Mouse (Mus musculus) midbrain, embryonic 11.5 days (tissue): ENCODE data around the gene Il31. TPM values are rescaled to one million over a fixed set of nuclear protein-coding genes. Genes with fewer than 3 reads are reported as not detected.

ENCODE experiments used
- ATAC-seq: fragments of 200-750 bp; cut with Nextera tagmentation; 2 replicates; pipeline ENCODE4 v1.8.0; 2017; ENCODE audit warnings: moderate TSS enrichment, moderate library complexity; ENCODE audit not compliant: low FRiP score
- DNase-seq: peaks from one replicate; pipeline ENCODE4 v3.0.0; 2015; ENCODE audit warnings: low spot score; ENCODE audit errors: missing footprints
- H3K27ac ChIP-seq: fragments of 300-500 bp; sonication (generic); 2 replicates; pipeline ENCODE4 v1.5.1; 2014; ENCODE audit warnings: low read depth, low read length
- H3K27me3 ChIP-seq: fragments of 300-500 bp; sonication (generic); 2 replicates; pipeline ENCODE4 v1.6.1; 2014; ENCODE audit warnings: mild to moderate bottlenecking, low read length, moderate library complexity, mixed read lengths; ENCODE audit not compliant: control insufficient read depth, insufficient read depth
- H3K36me3 ChIP-seq: fragments of 300-500 bp; sonication (generic); 2 replicates; pipeline ENCODE4 v1.6.1; 2014; ENCODE audit warnings: mild to moderate bottlenecking, low read length, moderate library complexity, mixed read lengths; ENCODE audit not compliant: control insufficient read depth, insufficient read depth
- H3K4me1 ChIP-seq: fragments of 300-500 bp; sonication (generic); 2 replicates; pipeline ENCODE4 v1.6.1; 2014; ENCODE audit warnings: low read length; ENCODE audit not compliant: control insufficient read depth, insufficient read depth
- H3K4me2 ChIP-seq: fragments of 300-500 bp; sonication (generic); 2 replicates; pipeline ENCODE4 v1.6.1; 2014; ENCODE audit warnings: mild to moderate bottlenecking, moderate library complexity
- H3K4me3 ChIP-seq: fragments of 300-500 bp; sonication (generic); 2 replicates; pipeline ENCODE4 v1.5.1; 2014; ENCODE audit warnings: low read depth, low read length
- H3K9ac ChIP-seq: fragments of 300-500 bp; sonication (generic); 2 replicates; pipeline ENCODE4 v1.6.1; 2014; ENCODE audit warnings: low read length
- H3K9me3 ChIP-seq: fragments of 300-500 bp; sonication (generic); 2 replicates; pipeline ENCODE4 v1.6.1; 2016; ENCODE audit warnings: low read length; ENCODE audit not compliant: control insufficient read depth
- WGBS: fragments of 180-500 bp; shearing (Covaris S2); extraction: QIAGEN DNeasy Blood & Tissue Kit; methylation state at CpG from one replicate; pipeline ENCODE4 v1.1.7; 2014; 5-methylcytosine and 5-hydroxymethylcytosine counted together
- polyA plus RNA-seq: library from polyadenylated mRNA; unstranded; fragments of >200 nt; fragmentation: Nextera tagmentation; extraction: Ambion mirVana; gene quantifications from 2 replicates; pipeline ENCODE4 v1.2.1, GENCODE M21; 2014

The Il31 gene
- polyA plus RNA-seq, 1 experiment from 2014 or later = not detected

DNA sequence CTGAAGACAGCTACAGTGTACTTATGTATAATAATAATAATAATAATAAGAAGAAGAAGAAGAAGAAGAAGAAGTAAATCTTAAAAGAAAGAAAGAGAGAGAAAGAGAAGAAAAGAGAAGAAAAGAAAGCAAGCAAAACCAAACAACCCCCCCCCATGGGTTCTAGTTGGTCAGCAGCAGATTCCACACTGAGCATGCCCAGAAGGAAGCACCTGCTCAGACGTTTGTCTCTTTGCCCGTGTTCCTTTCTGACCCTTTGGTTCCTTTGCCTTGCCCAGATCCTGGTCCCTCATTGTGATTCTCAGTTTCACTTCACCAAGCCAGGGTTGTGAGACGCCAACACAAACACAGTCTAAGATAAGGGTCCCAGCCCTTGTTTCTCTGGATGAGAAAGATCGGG lies 12.7 kb upstream of the Il31 start:
- peak; percentile 37 for DNase-seq
- Histone ChIP-seq H3K27ac (no peak overlapping the region), H3K27me3 (peaks cover 3% of the 10 kb centered on the region; the same call in 1 of the 2 replicates), H3K4me3 (no peak overlapping the region), H3K9ac (no peak overlapping the region), H3K9me3 (no peaks in the 10 kb centered on the region), H3K4me1 (peaks cover 3% of the 10 kb centered on the region; the same call in 1 of the 2 replicates), H3K36me3 (no peaks in the 10 kb centered on the region), H3K4me2 (no peak overlapping the region)
- ATAC-seq = no peak
- WGBS = 88% methylated on average over 4 of the region's 4 CpGs

- peak; percentile 88 for DNase-seq
- WGBS = 40% methylated on average over 4 of the region's 4 CpGs
- ATAC-seq = no peak
Measured at GRCm38 (mm10) chr5:123499717-123500116, 10.4 kb upstream of the Il31 start.

DNA sequence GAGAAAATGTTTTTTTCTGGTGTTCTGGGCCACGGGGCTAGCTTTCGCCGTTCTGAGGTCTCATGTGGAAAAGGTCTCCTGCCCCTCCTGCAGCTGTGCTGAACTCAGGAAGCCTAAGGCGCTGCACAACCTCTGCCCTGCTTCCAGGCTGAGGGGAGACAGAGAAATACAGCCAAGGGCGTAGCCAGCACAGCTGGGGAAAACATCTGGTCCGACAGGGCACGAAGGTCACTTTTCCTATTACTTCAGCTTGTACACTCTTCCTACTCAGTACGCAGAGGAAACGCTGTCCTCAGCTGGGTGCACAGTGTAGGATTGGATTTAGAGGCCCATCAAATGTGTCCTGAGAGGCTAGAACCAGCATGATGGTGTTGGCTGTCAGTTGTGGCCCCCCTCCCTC lies 646 bp upstream of the Il31 start:
- no peaks in the 10 kb centered on the region for H3K27me3 ChIP-seq
- H3K9me3 ChIP-seq = no peaks in the 10 kb centered on the region
- H3K4me3 ChIP-seq = no peak overlapping the region
- H3K9ac ChIP-seq = no peak overlapping the region
- WGBS = 63% methylated on average over 9 of the region's 9 CpGs
- DNase-seq (peak; percentile 83), ATAC-seq (no peak)
- no peak overlapping the region for H3K4me2 ChIP-seq
- H3K27ac ChIP-seq = no peak overlapping the region
- H3K36me3 ChIP-seq = no peaks in the 10 kb centered on the region
- no peaks in the 10 kb centered on the region for H3K4me1 ChIP-seq

More at GRCm38 (mm10) chr5:123499717-123500116, 10.4 kb upstream of the Il31 start:
- H3K4me1 ChIP-seq = peaks cover 3% of the 10 kb centered on the region; the same call in 1 of the 2 replicates
- no peaks in the 10 kb centered on the region for H3K9me3 ChIP-seq
- H3K27ac ChIP-seq = no peak overlapping the region
- H3K9ac ChIP-seq = no peak overlapping the region
- no peak overlapping the region for H3K4me3 ChIP-seq
- H3K4me2 ChIP-seq = no peak overlapping the region
- H3K27me3 ChIP-seq = peaks cover 3% of the 10 kb centered on the region; the same call in 1 of the 2 replicates
- H3K36me3 ChIP-seq = no peaks in the 10 kb centered on the region

DNA sequence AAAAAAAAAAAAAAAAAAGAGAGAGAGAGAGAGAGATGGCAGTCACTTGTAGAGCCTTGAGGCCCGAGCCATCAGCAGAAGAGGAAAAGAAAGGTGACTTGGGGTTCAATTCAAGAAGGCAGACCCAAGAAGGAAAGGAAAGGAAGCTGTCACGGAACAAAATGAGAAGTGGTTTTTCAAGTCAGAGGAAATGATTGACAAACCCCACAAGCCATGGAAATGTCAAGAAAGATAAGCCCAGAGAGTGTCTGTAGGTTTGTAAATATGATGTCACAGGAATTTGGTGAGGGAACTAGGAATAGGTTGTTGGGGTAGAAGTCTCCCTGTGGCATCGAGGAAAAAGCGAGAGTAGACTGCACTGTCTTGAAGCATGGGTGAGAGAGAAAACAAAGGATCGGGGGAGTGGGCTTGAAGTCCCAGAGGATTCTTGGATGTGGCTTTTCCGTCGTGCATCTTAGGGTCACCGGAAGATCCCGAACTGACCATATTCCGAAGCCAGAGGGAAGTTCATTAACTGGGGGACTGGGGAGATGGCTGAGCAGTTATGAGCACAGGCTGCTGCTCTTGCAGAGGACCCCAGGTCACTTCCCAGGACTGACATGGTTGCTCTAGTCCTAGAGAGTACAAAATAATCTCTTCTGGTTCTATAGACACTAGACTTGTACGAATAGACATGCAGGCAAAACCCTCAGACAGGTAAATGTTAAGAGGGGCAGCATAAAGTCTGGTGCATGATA lies 1.5 kb downstream of the Il31 start:
- no peaks in the 10 kb centered on the region for H3K27me3 ChIP-seq
- H3K27ac ChIP-seq = no peak overlapping the region
- 83% methylated on average over 11 of the region's 11 CpGs for WGBS
- H3K4me1 ChIP-seq = no peaks in the 10 kb centered on the region
- no peak overlapping the region for H3K4me2 ChIP-seq
- H3K9me3 ChIP-seq = no peaks in the 10 kb centered on the region
- no peaks in the 10 kb centered on the region for H3K36me3 ChIP-seq
- no peak overlapping the region for H3K9ac ChIP-seq
- H3K4me3 ChIP-seq = no peak overlapping the region
- ATAC-seq = no peak
- peak; percentile 68 for DNase-seq

DNA sequence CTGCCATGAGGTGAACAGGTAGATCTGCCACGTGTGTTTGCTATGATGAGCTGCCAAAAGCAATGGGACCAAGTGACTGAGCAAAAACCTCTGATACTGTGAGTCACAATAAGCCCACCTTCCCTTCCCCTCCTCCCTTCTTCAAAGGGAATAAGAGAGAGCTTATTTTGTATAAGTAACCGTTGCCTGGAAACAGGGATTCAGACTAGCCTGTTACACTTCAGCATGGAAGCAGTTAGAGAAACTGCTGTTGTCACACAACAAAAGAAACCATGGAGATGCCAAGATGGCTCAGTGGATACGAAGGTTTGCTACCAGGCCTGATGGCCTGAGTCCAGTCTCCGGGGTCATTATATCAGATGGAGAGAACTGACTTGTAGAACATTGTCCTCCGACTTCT lies 15.5 kb downstream of the Il31 start:
- Histone ChIP-seq H3K4me1 (no peaks in the 10 kb centered on the region), H3K36me3 (no peaks in the 10 kb centered on the region), H3K9me3 (no peaks in the 10 kb centered on the region), H3K4me2 (no peak overlapping the region), H3K27ac (no peak overlapping the region), H3K27me3 (no peaks in the 10 kb centered on the region), H3K9ac (no peak overlapping the region), H3K4me3 (no peak overlapping the region)
- 72% methylated on average over 5 of the region's 5 CpGs for WGBS
- DNase-seq (peak; percentile 6), ATAC-seq (no peak)

- Histone ChIP-seq H3K36me3 (no peaks in the 10 kb centered on the region), H3K4me1 (no peaks in the 10 kb centered on the region), H3K4me2 (no peak overlapping the region), H3K9me3 (no peaks in the 10 kb centered on the region), H3K27me3 (no peaks in the 10 kb centered on the region), H3K27ac (no peak overlapping the region), H3K9ac (no peak overlapping the region), H3K4me3 (no peak overlapping the region)
- peak; percentile 85 for DNase-seq
- 66% methylated on average over 10 of the region's 10 CpGs for WGBS
- ATAC-seq = no peak
Measured at GRCm38 (mm10) chr5:123470784-123471400, 18.4 kb downstream of the Il31 start.

DNA sequence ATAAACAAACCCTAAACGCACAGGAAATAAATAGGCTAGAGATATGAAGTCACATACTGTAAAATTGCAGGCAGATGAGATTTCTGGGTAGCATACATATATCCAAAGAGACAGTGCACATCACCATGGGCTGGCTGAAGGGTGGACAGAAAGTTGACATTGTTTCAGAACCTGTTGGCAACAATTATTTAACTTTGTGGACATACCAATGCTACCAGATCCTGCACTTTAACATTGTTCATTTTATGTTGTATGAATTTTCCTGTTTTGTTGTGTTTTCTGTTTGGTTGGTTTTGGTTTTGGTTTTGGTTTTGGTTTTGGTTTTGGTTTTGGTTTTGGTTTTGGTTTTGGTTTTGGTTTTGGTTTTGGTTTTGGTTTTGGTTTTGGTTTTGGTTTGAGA lies 24.7 kb downstream of the Il31 start:
- DNase-seq (peak; percentile 74), ATAC-seq (no peak)
- H3K36me3 ChIP-seq = no peaks in the 10 kb centered on the region
- no peaks in the 10 kb centered on the region for H3K9me3 ChIP-seq
- 89% methylated on average over 1 of the region's 1 CpGs for WGBS
- H3K4me1 ChIP-seq = no peaks in the 10 kb centered on the region
- no peak overlapping the region for H3K4me3 ChIP-seq
- no peak overlapping the region for H3K9ac ChIP-seq
- H3K4me2 ChIP-seq = no peak overlapping the region
- no peak overlapping the region for H3K27ac ChIP-seq
- no peaks in the 10 kb centered on the region for H3K27me3 ChIP-seq

DNA sequence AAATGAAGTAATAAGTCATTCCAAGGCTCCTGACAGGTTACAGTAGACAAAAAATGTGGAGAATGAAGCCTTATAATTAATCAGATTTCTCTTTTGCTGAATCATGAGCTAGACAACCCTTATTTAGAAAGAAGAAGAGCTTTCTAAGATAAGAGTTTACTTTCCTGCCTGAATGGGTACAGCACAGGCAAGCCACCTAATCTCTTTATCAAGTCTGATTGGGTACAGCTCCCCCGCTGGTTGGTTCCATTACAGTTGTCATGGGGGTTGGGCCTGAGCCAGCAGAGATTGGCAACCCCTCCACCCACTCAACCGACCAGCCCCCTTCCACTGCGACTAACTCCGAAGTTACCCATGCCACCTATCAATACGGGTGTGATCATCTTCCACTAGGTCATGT lies 27.9 kb downstream of the Il31 start:
- DNase-seq (peak; percentile 78), ATAC-seq (no peak)
- Histone ChIP-seq H3K9ac (no peak overlapping the region), H3K27ac (no peak overlapping the region), H3K36me3 (no peaks in the 10 kb centered on the region), H3K27me3 (no peaks in the 10 kb centered on the region), H3K9me3 (no peaks in the 10 kb centered on the region), H3K4me2 (no peak overlapping the region), H3K4me1 (no peaks in the 10 kb centered on the region), H3K4me3 (no peak overlapping the region)
- WGBS = 56% methylated on average over 5 of the region's 5 CpGs

DNA sequence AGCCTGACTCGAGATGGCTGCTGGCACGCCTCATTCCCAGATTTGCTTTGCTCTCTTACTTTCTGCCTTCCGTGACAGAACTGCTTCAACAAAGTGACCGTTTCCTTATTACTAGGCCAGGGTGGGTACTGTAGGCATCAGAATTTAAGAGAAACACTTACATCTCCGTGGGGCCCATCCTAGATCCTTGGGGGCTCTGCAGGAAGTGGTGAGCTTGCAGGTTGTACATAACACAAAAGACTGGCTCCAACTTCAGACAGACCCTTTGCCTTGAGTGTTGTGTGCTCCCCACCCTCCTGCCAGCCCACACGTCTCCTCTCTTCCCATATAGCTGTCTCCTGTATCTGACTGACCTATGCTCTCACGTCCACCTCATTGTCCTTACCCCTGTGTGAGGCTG lies 37.4 kb downstream of the Il31 start:
- no peak overlapping the region for H3K4me3 ChIP-seq
- H3K36me3 ChIP-seq = peaks cover 16% of the 10 kb centered on the region
- H3K27me3 ChIP-seq = no peaks in the 10 kb centered on the region
- DNase-seq (no peak), ATAC-seq (no peak)
- no peaks in the 10 kb centered on the region for H3K4me1 ChIP-seq
- H3K27ac ChIP-seq = no peak overlapping the region
- H3K9me3 ChIP-seq = no peaks in the 10 kb centered on the region
- WGBS = 95% methylated on average over 7 of the region's 7 CpGs
- no peak overlapping the region for H3K9ac ChIP-seq
- H3K4me2 ChIP-seq = no peak overlapping the region
